Mouse (Mus musculus) G1E-ER4 (cell line): ENCODE data around the gene Aldh18a1. TPM values are rescaled to one million over a fixed set of nuclear protein-coding genes. Genes with fewer than 3 reads are reported as not detected.
A peak's percentile ranks its signal among the peaks of the same experiment; 100 is the strongest.

Experiments used
- GATA1 ChIP-seq: IDR thresholded peaks from one replicate; pipeline ENCODE4 v1.8.0; 2012; ENCODE audit warnings: low read length, inconsistent platforms
- polyA plus RNA-seq: library from polyadenylated mRNA; stranded (reverse); fragments of >175 nt; gene quantifications from 2 replicates; pipeline ENCODE4 v1.2.3, GENCODE M21; 2012

Gene Aldh18a1
- polyA plus RNA-seq, 1 experiment = 18.9 TPM

DNA sequence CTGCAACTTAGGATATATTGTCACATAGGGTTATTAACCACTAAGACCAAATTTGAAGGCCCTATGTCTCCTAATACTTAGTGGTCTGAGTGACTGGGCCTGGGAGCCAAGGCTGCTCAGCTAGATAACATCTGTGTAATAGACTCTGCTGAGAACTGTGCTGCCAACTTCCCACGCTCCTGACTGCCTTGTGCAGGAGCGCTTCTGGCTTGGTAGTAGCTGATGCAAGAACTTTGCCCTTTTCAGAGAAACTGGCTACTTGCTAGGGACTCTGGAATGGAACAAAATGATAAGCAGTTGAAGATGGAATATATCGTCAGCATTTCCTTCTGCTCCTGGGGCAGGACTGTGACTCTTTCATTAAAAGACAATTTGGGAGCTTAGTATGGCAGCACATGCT is 7.0 kb upstream of the Aldh18a1 start:
- no peak for TF ChIP-seq GATA1

DNA sequence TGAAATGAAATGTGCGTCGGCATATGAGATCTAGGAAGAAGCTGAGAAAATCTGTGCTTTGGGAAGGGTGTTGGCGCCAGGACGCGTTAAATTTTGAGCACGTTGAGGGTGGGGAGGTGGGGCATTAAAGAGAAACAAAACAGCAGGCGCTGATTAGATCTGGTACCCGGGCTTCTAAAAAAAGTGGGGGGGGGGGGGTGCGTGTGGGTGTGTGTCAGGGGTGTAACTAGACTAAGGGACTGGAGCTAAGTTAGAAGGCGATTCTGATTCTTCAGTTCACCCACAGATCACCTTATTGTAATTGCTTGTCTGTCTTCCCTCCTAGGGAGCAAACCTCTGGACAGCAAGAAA is 1.2 kb upstream of the Aldh18a1 start:
- TF ChIP-seq GATA1 = no peak

DNA sequence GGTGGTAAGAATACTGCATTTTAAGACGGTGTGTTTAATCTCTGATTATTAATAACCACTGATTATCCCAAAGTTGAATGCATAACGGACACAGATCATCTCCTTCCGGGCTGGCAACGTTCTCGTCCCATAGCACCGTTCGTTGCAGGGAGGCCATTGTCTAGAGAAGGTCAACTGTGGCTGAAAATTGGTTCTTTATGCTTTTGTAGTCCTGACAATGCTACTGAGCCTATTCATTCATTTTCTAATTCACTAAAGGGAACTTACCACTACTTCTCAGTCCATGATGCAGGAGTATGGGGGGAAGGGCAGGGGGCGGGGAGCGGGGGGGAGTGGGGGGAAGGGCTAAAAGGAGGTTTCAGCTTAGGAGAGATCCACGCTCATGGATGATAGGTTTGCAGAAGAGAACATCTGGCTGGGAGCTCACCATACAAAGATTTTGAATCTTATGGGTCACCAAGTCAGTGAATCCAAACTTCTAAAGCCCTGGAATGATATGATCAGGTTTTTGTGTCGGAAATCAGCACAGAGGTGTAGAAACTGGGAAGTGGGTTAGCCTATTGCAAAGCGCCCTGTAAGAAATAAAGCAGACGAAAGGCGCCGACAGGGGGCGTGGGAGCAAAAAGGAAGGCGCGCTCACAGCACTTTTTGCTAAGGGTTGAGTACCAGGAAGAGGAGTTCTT is 725 bp upstream of the Aldh18a1 start:
- no peak for TF ChIP-seq GATA1

- no peak for TF ChIP-seq GATA1
These were observed 571 bp downstream of the Aldh18a1 start for GRCm38 (mm10) chr19:40587491-40588292.

DNA sequence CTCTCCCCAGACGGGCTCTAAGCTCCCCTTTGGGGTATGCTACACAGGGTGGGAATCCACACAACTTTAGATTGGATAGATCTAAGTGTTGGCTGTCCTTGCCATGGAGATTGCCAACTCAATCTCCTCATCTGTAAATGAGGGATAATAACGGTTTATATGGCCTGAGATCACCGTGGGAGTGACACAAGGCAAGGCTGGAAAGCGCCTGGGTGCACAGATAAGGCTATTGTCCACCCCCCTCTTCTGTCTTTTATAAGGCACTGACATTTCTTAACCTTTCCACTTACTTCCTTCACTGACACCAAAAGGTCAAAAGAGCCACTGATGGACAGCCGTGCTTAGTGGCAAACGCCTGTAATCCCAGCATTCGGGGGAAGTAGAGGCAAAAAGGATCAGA is 1.4 kb downstream of the Aldh18a1 start:
- TF ChIP-seq GATA1 = peak; percentile 19

- TF ChIP-seq GATA1 = no peak
These were observed 6.6 kb downstream of the Aldh18a1 start for GRCm38 (mm10) chr19:40581662-40582061.

DNA sequence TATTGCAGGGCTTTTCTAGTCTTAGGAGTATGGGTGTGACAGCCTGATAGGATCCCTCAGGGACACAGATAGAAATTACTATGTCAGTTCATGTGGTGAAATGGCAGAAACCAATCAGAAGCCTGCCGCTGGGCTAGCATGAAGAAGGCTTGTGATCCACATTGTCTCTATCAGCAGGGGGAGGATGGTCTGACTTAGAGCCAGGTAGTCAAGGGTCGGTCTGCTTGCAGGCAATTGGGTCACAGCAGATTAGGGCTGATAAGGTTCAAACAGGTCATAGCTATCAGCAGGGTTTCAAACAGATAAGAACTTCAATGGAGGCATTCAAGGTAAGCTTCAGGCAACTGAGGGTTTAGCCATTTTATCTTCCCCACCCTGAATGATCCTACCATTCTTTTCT is 7.4 kb downstream of the Aldh18a1 start:
- no peak for TF ChIP-seq GATA1

DNA sequence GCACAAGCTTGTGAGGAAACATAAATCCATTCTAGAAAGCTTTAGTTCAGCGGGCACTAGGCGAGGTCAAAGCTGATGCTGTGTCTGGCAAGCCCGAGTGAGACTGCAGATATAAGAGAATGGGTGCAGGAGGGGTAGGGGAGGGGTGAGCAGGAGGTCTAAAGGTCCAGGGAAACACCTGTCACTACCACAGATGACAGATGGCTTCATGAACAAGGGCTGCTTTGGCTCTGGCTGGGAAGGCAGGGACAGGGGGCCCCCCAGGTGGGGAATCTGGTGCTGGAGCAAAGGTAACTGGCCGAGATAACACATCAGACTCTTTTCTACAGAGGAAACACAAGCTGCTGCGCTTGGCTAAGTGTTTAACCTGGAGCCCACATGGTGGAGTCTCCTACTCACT is 12.8 kb downstream of the Aldh18a1 start:
- TF ChIP-seq GATA1 = no peak

DNA sequence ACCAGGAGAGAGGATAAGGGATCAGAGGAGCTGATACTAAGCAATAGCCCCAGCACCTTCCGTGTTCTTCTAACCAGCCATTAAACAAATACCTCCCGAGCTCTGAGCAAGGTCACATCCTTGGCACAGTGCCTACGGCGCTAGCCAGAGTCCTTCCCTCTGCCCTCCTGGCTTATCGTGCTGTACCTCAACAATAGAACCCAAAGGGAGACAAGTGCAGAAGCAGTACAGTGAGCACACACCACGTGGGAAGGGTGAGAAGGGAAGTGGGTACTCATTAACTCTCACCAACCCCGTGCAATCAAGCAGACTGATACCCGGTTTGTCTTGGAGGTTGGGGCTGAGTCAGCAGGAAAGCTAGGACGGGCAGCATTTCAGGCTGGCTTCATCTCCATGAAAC is 17.5 kb downstream of the Aldh18a1 start:
- TF ChIP-seq GATA1 = no peak

DNA sequence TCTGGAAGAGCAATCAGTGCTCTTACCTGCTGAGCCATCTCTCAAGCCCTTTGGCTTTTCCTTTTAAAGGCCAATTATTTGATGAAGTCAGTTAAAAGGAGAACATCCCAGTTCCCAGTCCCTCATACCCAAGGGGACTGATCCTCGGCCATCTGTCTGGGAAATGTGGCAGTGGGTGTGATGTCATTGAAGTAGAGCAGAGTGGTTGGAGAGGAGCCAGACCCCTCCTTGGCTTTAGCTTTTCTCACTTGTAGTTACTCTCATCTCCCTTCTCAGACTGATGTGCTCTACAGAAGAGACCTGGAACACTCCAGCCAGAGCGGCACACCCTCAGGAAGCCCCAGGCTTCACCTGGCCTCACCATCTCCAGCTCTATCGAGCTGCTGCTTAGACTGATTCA is 20.6 kb downstream of the Aldh18a1 start:
- no peak for TF ChIP-seq GATA1

DNA sequence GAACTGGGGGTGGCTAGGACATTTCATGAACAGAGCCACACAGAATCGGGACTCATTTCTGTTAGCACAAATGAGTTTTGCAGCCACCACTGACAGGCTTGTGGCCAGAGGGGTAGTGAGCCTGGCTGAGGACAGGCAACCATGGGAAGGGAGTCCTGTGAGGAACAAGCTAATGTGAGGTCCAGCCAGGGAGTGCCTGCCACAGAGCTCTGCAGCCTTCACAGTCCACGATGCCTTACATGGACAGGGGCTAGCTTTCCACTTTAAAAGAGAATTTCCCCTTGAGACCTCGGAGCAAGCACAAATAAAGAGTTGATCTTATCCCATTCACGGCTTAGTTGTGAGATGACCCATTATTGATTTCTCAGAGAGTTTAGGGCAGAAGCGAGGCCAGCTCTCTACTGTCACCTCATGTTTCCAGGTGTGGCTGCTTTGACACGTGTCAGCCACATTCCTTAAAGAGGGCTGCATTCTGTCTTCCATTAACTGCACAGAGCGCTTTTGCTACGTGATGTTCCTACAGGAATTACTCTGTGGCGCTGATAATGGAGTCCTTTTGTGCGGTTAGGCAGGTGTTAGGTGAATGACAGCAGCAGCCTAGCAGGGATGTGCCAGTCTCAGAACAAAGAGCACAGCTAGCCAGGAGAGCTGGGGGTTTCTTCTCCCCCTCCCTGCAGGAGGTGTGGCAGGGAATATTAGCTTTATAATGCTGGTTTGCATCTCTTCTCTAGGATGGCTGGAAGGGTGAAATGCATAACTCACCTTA is 24.2 kb downstream of the Aldh18a1 start:
- no peak for TF ChIP-seq GATA1

GRCm38 (mm10) chr19:40556029-40556428 is 32.2 kb downstream of the Aldh18a1 start:
- no peak for TF ChIP-seq GATA1

GRCm38 (mm10) chr19:40555136-40555535 is 33.1 kb downstream of the Aldh18a1 start:
- TF ChIP-seq GATA1 = no peak

GRCm38 (mm10) chr19:40554343-40554742 is 33.9 kb downstream of the Aldh18a1 start:
- TF ChIP-seq GATA1 = no peak

DNA sequence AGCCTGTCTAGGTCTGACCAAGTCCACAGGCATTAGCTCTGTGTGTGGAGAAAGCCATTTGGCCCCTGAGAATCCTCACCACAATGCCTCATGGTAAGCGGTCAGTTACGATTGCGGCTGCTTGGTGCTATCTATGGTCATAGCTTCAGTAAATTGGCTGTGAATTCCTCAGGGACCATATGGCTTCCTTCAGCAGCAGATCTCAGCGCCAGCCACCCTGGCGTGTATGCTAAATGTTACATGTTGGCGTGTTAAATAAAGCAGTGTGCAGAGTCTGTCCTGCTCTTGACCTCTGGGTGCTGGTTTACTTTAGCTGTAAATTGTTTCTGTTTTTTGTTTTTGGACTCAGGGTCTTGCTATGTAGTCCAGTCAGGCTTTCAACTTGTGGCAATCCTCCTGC is 34.4 kb downstream of the Aldh18a1 start:
- no peak for TF ChIP-seq GATA1
